Mouse (Mus musculus) kidney, adult 2 months (tissue): ENCODE measurements around the gene Myl7. TPM values are rescaled to one million over a fixed set of nuclear protein-coding genes. Genes with fewer than 3 reads are reported as not detected.

Source experiments
- DNase-seq: peaks from one replicate; pipeline ENCODE4 v3.0.0; 2021
- H3K27ac ChIP-seq: fragments of 200-500 bp; 2 replicates; pipeline ENCODE4 v1.5.1; 2012; ENCODE audit warnings: low read depth, low read length, control low read depth, inconsistent platforms; ENCODE audit not compliant: insufficient read depth
- H3K27me3 ChIP-seq: fragments of 200-500 bp; replicated peaks from 2 replicates; pipeline ENCODE4 v1.6.1; 2012; ENCODE audit warnings: mild to moderate bottlenecking, moderate library complexity, low read length, inconsistent platforms; ENCODE audit not compliant: control insufficient read depth, insufficient read depth
- H3K36me3 ChIP-seq: fragments of 200-500 bp; 2 replicates; pipeline ENCODE4 v1.6.1; 2012; ENCODE audit warnings: mild to moderate bottlenecking, moderate library complexity, low read length, inconsistent platforms; ENCODE audit not compliant: control insufficient read depth, insufficient read depth
- H3K4me1 ChIP-seq: fragments of 200-500 bp; 2 replicates; pipeline ENCODE4 v1.6.1; 2011; ENCODE audit warnings: low read length; ENCODE audit not compliant: control insufficient read depth, insufficient read depth
- H3K4me3 ChIP-seq: fragments of 200-500 bp; 2 replicates; pipeline ENCODE4 v1.5.1; 2011; ENCODE audit warnings: mild to moderate bottlenecking, low read depth, low read length, control low read depth; ENCODE audit not compliant: insufficient read depth
- CTCF ChIP-seq: fragments of 200-500 bp; conservative IDR thresholded peaks from 2 replicates; pipeline ENCODE4 v1.5.1; 2011; ENCODE audit warnings: low read depth, mild to moderate bottlenecking, control low read depth, low read length, moderate library complexity, mixed read lengths; ENCODE audit not compliant: insufficient read depth, insufficient read length
- POLR2A ChIP-seq: fragments of 200-500 bp; IDR thresholded peaks from one replicate; pipeline ENCODE4 v1.6.1; 2011; ENCODE audit warnings: low read depth, low read length, control low read depth
- WGBS: fragments of 180-500 bp; shearing (Covaris S2); methylation state at CpG from one replicate; pipeline ENCODE4 v1.1.7; 2018; 5-methylcytosine and 5-hydroxymethylcytosine counted together
- polyA plus RNA-seq: library from polyadenylated mRNA; depleted of rRNA; stranded (reverse); fragments of >200 nt; gene quantifications from 2 replicates; pipeline ENCODE4 v1.2.3, GENCODE M21; 2012; rRNA removed

The Myl7 gene
- polyA plus RNA-seq, 1 experiment: 5.1 TPM

DNA sequence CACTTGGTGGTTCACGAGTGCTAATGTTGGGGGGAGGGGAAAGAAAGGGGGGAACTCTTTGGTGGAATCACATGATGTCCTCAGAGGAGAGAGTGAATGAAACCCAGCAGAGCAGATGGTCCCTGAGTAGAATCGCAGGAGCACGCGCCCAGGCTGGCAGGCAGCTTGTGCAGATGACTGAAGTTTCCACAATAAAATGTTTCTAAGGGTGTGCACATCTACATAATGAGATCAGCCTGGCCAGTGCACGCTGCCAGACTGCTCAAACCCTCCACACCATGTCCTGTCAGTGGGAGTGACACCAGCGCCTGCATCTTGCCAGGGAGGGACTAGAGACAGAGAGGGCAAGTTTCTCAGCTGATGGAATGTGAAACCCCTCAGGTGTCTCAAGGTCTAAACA, 49.8 kb downstream of the Myl7 start:
- DNase-seq: peak; percentile 35
- Histone ChIP-seq H3K4me1 (peaks cover 12% of the 10 kb centered on the region), H3K27me3 (no peaks in the 10 kb centered on the region), H3K27ac (no peak overlapping the region), H3K4me3 (no peak overlapping the region), H3K36me3 (no peaks in the 10 kb centered on the region)
- TF ChIP-seq CTCF (no peak), POLR2A (no peak)
- 59% methylated on average over 6 of the region's 6 CpGs for WGBS

DNA sequence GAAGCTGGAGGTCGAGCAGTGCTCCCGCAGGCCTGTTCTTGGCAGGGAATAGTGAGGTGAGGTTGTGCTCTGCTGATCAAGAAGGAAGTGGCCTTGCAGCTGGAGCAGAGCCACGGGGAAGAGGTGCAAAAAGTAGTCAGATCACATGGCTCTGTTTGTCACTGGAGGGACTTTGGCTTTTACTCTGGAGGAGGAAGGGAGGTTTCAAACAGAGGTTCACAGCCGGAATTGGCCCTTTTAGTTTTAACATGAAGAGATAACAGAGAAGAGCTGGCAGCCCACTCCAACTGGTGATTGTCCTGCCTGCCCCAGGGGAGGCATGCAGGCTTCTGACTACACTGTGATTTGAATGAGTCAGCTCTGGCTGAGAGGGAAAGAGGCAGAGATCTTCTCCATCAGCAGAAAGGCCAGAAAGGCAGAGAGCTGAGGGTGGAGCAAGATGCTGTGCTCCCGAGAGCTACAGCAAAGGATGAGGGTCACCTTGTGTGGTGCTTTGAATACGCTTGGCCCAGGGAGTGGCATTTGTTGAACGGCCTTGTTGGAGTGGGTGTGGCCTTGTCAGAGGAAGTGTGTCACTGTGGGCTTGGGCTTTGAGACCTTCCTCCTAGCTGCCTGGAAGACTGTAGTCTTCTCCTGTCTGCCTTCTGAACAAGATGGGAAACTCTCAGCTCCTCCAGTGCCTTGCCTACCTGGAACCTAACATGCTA, 51.8 kb downstream of the Myl7 start:
- H3K27me3 ChIP-seq: no peaks in the 10 kb centered on the region
- no peaks in the 10 kb centered on the region for H3K36me3 ChIP-seq
- DNase-seq: peak; percentile 95
- H3K4me3 ChIP-seq: no peak overlapping the region
- no peak for TF ChIP-seq POLR2A
- TF ChIP-seq CTCF: no peak
- WGBS: 19% methylated on average over 7 of the region's 7 CpGs
- peak overlapping the region; percentile 57; the same call in 1 of the 2 replicates for H3K27ac ChIP-seq
- peaks cover 12% of the 10 kb centered on the region for H3K4me1 ChIP-seq

Other genes starting within 250 kb of the Myl7 start
- gene Mrps24, start 183.1 kb downstream of the Myl7 start, polyA plus RNA-seq: 272 and 323 TPM in 2 replicates
- gene Urgcp, start 136.4 kb downstream of the Myl7 start, polyA plus RNA-seq: 31.5 and 32.2 TPM in 2 replicates
- gene Dbnl, start 110.3 kb downstream of the Myl7 start, polyA plus RNA-seq: 49.6 and 52.5 TPM in 2 replicates
- 113 and 157 TPM in 2 replicates for gene Pgam2, start 95.0 kb downstream of the Myl7 start, polyA plus RNA-seq
- gene Polm, start 60.8 kb downstream of the Myl7 start, polyA plus RNA-seq: 14.7 and 19.5 TPM in 2 replicates
- gene Aebp1, start 36.8 kb downstream of the Myl7 start, polyA plus RNA-seq: 91.4 and 96.7 TPM in 2 replicates
- 50.2 and 70.7 TPM in 2 replicates for gene Pold2, start 20.5 kb downstream of the Myl7 start, polyA plus RNA-seq
- 0.16 and 0.43 TPM in 2 replicates for gene Gck, start 51.3 kb upstream of the Myl7 start, polyA plus RNA-seq
- gene Ykt6, start 56.9 kb upstream of the Myl7 start, polyA plus RNA-seq: 54.1 and 60.4 TPM in 2 replicates
- gene Camk2b, start 167.6 kb upstream of the Myl7 start, polyA plus RNA-seq: 5.1 and 6.2 TPM in 2 replicates